Mouse (Mus musculus) megakaryocyte, embryonic 14.5 days (primary cell): ENCODE measurements around the gene Sqstm1.

Experiments
- FLI1 ChIP-seq: IDR thresholded peaks from 2 replicates; pipeline ENCODE4 v1.6.1; 2012; ENCODE audit warnings: low read length, inconsistent platforms, mixed read lengths
- GATA1 ChIP-seq: IDR thresholded peaks from 3 replicates; pipeline ENCODE4 v1.6.1; 2012; ENCODE audit warnings: mixed read lengths, low read length, inconsistent platforms, borderline replicate concordance

DNA sequence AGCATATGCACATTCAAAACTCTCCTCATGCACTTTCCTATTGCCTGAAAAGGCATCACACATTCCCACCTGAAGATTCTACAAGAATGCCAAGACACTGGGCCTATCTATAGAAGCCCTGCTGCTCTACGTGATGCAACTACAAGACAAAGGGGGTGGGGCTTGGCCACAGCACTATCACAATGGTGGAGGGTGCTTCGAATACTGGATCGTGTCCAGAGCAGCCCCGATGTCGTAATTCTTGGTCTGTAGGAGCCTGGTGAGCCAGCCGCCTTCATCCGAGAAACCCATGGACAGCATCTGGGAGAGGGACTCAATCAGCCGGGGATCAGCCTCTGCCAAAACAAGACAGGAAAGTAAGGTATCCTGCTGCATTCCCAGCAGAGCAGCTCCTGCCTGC, 10.0 kb downstream of the Sqstm1 start:
- TF ChIP-seq GATA1 (no peak), FLI1 (no peak)
